Mouse (Mus musculus): ENCODE results near the gene Lrp2.
A peak's percentile ranks its signal among the peaks of the same experiment; 100 is the strongest.

DNA sequence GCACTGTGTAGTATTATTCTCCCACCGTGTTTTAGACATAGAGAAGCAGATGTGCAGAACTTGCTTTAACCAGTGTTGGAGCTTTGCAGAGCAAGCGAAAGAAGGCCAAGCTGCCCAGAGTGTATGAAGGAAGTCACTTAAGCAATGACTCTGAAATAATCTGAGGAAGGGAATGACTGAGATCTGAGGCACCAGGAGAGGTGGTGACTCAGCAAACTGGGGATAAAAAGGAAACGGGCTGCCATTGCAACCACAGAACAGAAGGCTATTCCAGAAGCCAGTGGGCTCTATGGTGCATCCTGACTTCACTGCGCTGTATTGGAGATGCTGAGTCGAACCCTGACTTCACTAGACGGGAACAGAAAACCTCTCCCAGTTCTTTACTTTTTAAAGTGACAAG lies 10.9 kb downstream of the Lrp2 start:
- TF ChIP-seq MAFK (IDR thresholded peaks at IDR 0.05; ENCODE audit: insufficient read depth, low read depth, low read length) (peak; percentile 78), ZC3H11A (IDR thresholded peaks at IDR 0.05; ENCODE audit: borderline replicate concordance, low read depth, low read length) (no peak), CHD2 (IDR thresholded peaks at IDR 0.05; ENCODE audit: low read depth, low read length) (no peak)
